Mouse (Mus musculus) Muller cell, postnatal 12 days (primary cell): ENCODE data around the gene Homer1.

Experiments
- DNase-seq: peaks from one replicate; pipeline ENCODE4 v3.0.0-alpha.2; 2015; ENCODE audit errors: inconsistent ontology term

Homer1 gene

GRCm38 (mm10) chr13:93389242-93389625 lies 89.8 kb downstream of the Homer1 start:
- DNase-seq: no peak

GRCm38 (mm10) chr13:93399710-93400216 lies 100.3 kb downstream of the Homer1 start:
- DNase-seq: no peak

- DNase-seq: no peak
Measured at GRCm38 (mm10) chr13:93401947-93402346, 102.5 kb downstream of the Homer1 start.

- DNase-seq: no peak
Measured at GRCm38 (mm10) chr13:93406855-93407254, 107.4 kb downstream of the Homer1 start.

GRCm38 (mm10) chr13:93410343-93410742 lies 110.9 kb downstream of the Homer1 start:
- DNase-seq: no peak

GRCm38 (mm10) chr13:93415055-93415454 lies 115.6 kb downstream of the Homer1 start:
- DNase-seq: no peak

- peak; percentile 55 for DNase-seq
Measured at GRCm38 (mm10) chr13:93418292-93418691, 118.9 kb downstream of the Homer1 start.

GRCm38 (mm10) chr13:93419779-93420178 lies 120.3 kb downstream of the Homer1 start:
- peak; percentile 55 for DNase-seq

- DNase-seq: no peak
Measured at GRCm38 (mm10) chr13:93423224-93423623, 123.8 kb downstream of the Homer1 start.

GRCm38 (mm10) chr13:93427920-93428876 lies 128.8 kb downstream of the Homer1 start:
- DNase-seq: no peak

GRCm38 (mm10) chr13:93429205-93429604 lies 129.8 kb downstream of the Homer1 start:
- DNase-seq: no peak

- no peak for DNase-seq
Measured at GRCm38 (mm10) chr13:93440167-93440566, 140.7 kb downstream of the Homer1 start.

- DNase-seq: no peak
Measured at GRCm38 (mm10) chr13:93453275-93453674, 153.8 kb downstream of the Homer1 start.
